Mouse (Mus musculus) thymus, postnatal 0 days (tissue): ENCODE results near the gene Abcg8. TPM values are rescaled to one million over a fixed set of nuclear protein-coding genes. Genes with fewer than 3 reads are reported as not detected.

Experiments
- polyA plus RNA-seq: library from polyadenylated mRNA; unstranded; fragments of >200 nt; fragmentation: Nextera tagmentation; extraction: Ambion mirVana; gene quantifications from 2 replicates; pipeline ENCODE4 v1.2.1, GENCODE M21; 2015

The Abcg8 gene
- polyA plus RNA-seq, 1 experiment from 2014 or later: 0.07 TPM

Other genes with a start within 250 kb of the Abcg8 start
- 9.0 and 12.3 TPM in 2 replicates for gene Thada, start 210.1 kb upstream of the Abcg8 start, polyA plus RNA-seq
- gene Plekhh2, start 164.4 kb upstream of the Abcg8 start, polyA plus RNA-seq: 0.33 TPM in 2 replicates
- 9.3 and 9.9 TPM in 2 replicates for gene Dync2li1, start 49.8 kb upstream of the Abcg8 start, polyA plus RNA-seq
- gene Abcg5, start 6.7 kb downstream of the Abcg8 start, polyA plus RNA-seq: 0.10 and 0.20 TPM in 2 replicates
- 24.1 and 26.4 TPM in 2 replicates for gene Lrpprc, start 114.5 kb downstream of the Abcg8 start, polyA plus RNA-seq